Mouse (Mus musculus) intestine, embryonic 16.5 days (tissue): ENCODE measurements around the gene Ate1. TPM values are rescaled to one million over a fixed set of nuclear protein-coding genes. Genes with fewer than 3 reads are reported as not detected.

ENCODE experiments used
- ATAC-seq: fragments of 200-750 bp; cut with Nextera tagmentation; 2 replicates; pipeline ENCODE4 v1.8.0; 2017; ENCODE audit warnings: moderate TSS enrichment, moderate library complexity
- H3K27ac ChIP-seq: fragments of 300-500 bp; sonication (generic); 2 replicates; pipeline ENCODE4 v1.5.1; 2014; ENCODE audit warnings: mild to moderate bottlenecking, low read length
- H3K27me3 ChIP-seq: fragments of 300-500 bp; sonication (generic); replicated peaks from 2 replicates; pipeline ENCODE4 v1.6.1; 2014; ENCODE audit warnings: low read length, control low read depth, mixed read lengths; ENCODE audit not compliant: control insufficient read depth, insufficient read depth
- H3K36me3 ChIP-seq: fragments of 300-500 bp; sonication (generic); 2 replicates; pipeline ENCODE4 v1.6.1; 2014; ENCODE audit warnings: low read length, control low read depth; ENCODE audit not compliant: control insufficient read depth, insufficient read depth
- H3K4me1 ChIP-seq: fragments of 300-500 bp; sonication (generic); 2 replicates; pipeline ENCODE4 v1.6.1; 2014; ENCODE audit warnings: low read length, control low read depth, mixed read lengths; ENCODE audit not compliant: control insufficient read depth, insufficient read depth
- H3K4me2 ChIP-seq: fragments of 300-500 bp; sonication (generic); 2 replicates; pipeline ENCODE4 v1.6.1; 2014; ENCODE audit warnings: low read depth, low read length, control low read depth
- H3K4me3 ChIP-seq: fragments of 300-500 bp; sonication (generic); 2 replicates; pipeline ENCODE4 v1.5.1; 2014; ENCODE audit warnings: mild to moderate bottlenecking, low read length
- H3K9ac ChIP-seq: fragments of 300-500 bp; sonication (generic); 2 replicates; pipeline ENCODE4 v1.6.1; 2014; ENCODE audit warnings: low read depth, low read length
- H3K9me3 ChIP-seq: fragments of 300-500 bp; sonication (generic); 2 replicates; pipeline ENCODE4 v1.6.1; 2016; ENCODE audit warnings: low read length, control low read depth; ENCODE audit not compliant: control insufficient read depth
- WGBS: fragments of 180-500 bp; shearing (Covaris S2); extraction: QIAGEN DNeasy Blood & Tissue Kit; methylation state at CpG from one replicate; pipeline ENCODE4 v1.1.7; 2014; 5-methylcytosine and 5-hydroxymethylcytosine counted together
- polyA plus RNA-seq: library from polyadenylated mRNA; unstranded; fragments of >200 nt; fragmentation: Nextera tagmentation; extraction: Ambion mirVana; gene quantifications from 2 replicates; pipeline ENCODE4 v1.2.1, GENCODE M21; 2015

Gene Ate1
- polyA plus RNA-seq, 1 experiment from 2014 or later, result 46.1 TPM

GRCm38 (mm10) chr7:130368827-130369641, 151.1 kb downstream of the Ate1 start:
- Histone ChIP-seq H3K4me2 (no peak overlapping the region), H3K9ac (no peak overlapping the region), H3K27ac (no peak overlapping the region), H3K9me3 (no peaks in the 10 kb centered on the region), H3K4me3 (no peak overlapping the region), H3K27me3 (no peaks in the 10 kb centered on the region), H3K36me3 (no peaks in the 10 kb centered on the region), H3K4me1 (no peaks in the 10 kb centered on the region)
- no peak for ATAC-seq
- WGBS, result 40% methylated on average over 24 of the region's 24 CpGs

- H3K4me3 ChIP-seq, result no peak overlapping the region
- WGBS, result 58% methylated on average over 13 of the region's 13 CpGs
- no peaks in the 10 kb centered on the region for H3K9me3 ChIP-seq
- no peak for ATAC-seq
- no peak overlapping the region for H3K27ac ChIP-seq
- no peaks in the 10 kb centered on the region for H3K36me3 ChIP-seq
- no peak overlapping the region for H3K9ac ChIP-seq
- H3K4me1 ChIP-seq, result no peaks in the 10 kb centered on the region
- no peaks in the 10 kb centered on the region for H3K27me3 ChIP-seq
- H3K4me2 ChIP-seq, result no peak overlapping the region
These were observed 151.9 kb downstream of the Ate1 start for GRCm38 (mm10) chr7:130368036-130368826.

GRCm38 (mm10) chr7:130367222-130368035, 152.7 kb downstream of the Ate1 start:
- H3K9me3 ChIP-seq, result no peaks in the 10 kb centered on the region
- no peaks in the 10 kb centered on the region for H3K4me1 ChIP-seq
- no peaks in the 10 kb centered on the region for H3K36me3 ChIP-seq
- H3K27me3 ChIP-seq, result no peaks in the 10 kb centered on the region
- no peak overlapping the region for H3K4me3 ChIP-seq
- WGBS, result 51% methylated on average over 12 of the region's 12 CpGs
- no peak for ATAC-seq
- no peak overlapping the region for H3K4me2 ChIP-seq
- H3K9ac ChIP-seq, result no peak overlapping the region
- no peak overlapping the region for H3K27ac ChIP-seq

GRCm38 (mm10) chr7:130365711-130366110, 154.5 kb downstream of the Ate1 start:
- no peak overlapping the region for H3K27ac ChIP-seq
- no peaks in the 10 kb centered on the region for H3K36me3 ChIP-seq
- H3K4me2 ChIP-seq, result no peak overlapping the region
- no peak overlapping the region for H3K9ac ChIP-seq
- WGBS, result 94% methylated on average over 10 of the region's 10 CpGs
- no peaks in the 10 kb centered on the region for H3K4me1 ChIP-seq
- ATAC-seq, result no peak
- H3K4me3 ChIP-seq, result no peak overlapping the region
- no peaks in the 10 kb centered on the region for H3K9me3 ChIP-seq
- no peaks in the 10 kb centered on the region for H3K27me3 ChIP-seq

Other genes starting within 250 kb of the Ate1 start
- gene Nsmce4a, start 52.7 kb upstream of the Ate1 start, polyA plus RNA-seq, result 86.1 and 108 TPM in 2 replicates
- 27.4 and 30.0 TPM in 2 replicates for gene Tacc2, start 57.1 kb upstream of the Ate1 start, polyA plus RNA-seq